Mouse (Mus musculus): ENCODE results near the gene Nmnat3. TPM values are rescaled to one million over a fixed set of nuclear protein-coding genes. Genes with fewer than 3 reads are reported as not detected.
"Not testable (repeated sequence)": the region's sequence is repeated elsewhere in the genome, so short reads cannot be mapped to it uniquely, and the experiment has no call there.

Nmnat3 gene
- polyA plus RNA-seq (2014; fragmentation: Nextera tagmentation; extraction: Ambion mirVana), result 3.0 and 3.2 TPM in 2 replicates

GRCm38 (mm10) chr9:98287135-98287534 lies at the start of gene Nmnat3:
Gene Nmnat3 (plus strand): TSS chr9:98287435.
- H3K9me3 ChIP-seq (replicated peaks; ENCODE audit: control insufficient read depth, low read length); H3K27me3 ChIP-seq (ENCODE audit: control insufficient read depth, insufficient read depth, low read length); H3K27ac ChIP-seq (replicated peaks; ENCODE audit: low read depth, low read length); H3K4me2 ChIP-seq (ENCODE audit: low read depth, low read length); ATAC-seq (replicated peaks; ENCODE audit: insufficient number of reproducible peaks, low FRiP score, low TSS enrichment, low read depth); H3K36me3 ChIP-seq (replicated peaks; ENCODE audit: control insufficient read depth, insufficient read depth, low read depth, low read length); H3K4me3 ChIP-seq (ENCODE audit: low read depth, low read length); H3K4me1 ChIP-seq (ENCODE audit: control insufficient read depth, insufficient read depth, low read length); DNase-seq (ENCODE audit: low spot score); H3K9ac ChIP-seq (replicated peaks; ENCODE audit: low read length): not testable (repeated sequence)
- 81% methylated on average over 6 of the region's 6 CpGs for WGBS

- H3K27ac ChIP-seq (replicated peaks; ENCODE audit: low read depth, low read length), result no peak overlapping the region
- no peak overlapping the region for H3K4me2 ChIP-seq (ENCODE audit: low read depth, low read length)
- ATAC-seq (replicated peaks; ENCODE audit: insufficient number of reproducible peaks, low FRiP score, low TSS enrichment, low read depth) (no peak), DNase-seq (ENCODE audit: low spot score) (no peak)
- no peak overlapping the region for H3K4me3 ChIP-seq (ENCODE audit: low read depth, low read length)
- no peaks in the 10 kb centered on the region for H3K4me1 ChIP-seq (ENCODE audit: control insufficient read depth, insufficient read depth, low read length)
- no peaks in the 10 kb centered on the region for H3K36me3 ChIP-seq (replicated peaks; ENCODE audit: control insufficient read depth, insufficient read depth, low read depth, low read length)
- no peaks in the 10 kb centered on the region for H3K27me3 ChIP-seq (ENCODE audit: control insufficient read depth, insufficient read depth, low read length)
- H3K9me3 ChIP-seq (replicated peaks; ENCODE audit: control insufficient read depth, low read length), result no peaks in the 10 kb centered on the region
- WGBS, result 88% methylated on average over 2 of the region's 2 CpGs
- no peak overlapping the region for H3K9ac ChIP-seq (replicated peaks; ENCODE audit: low read length)
These were observed 43.8 kb upstream of the Nmnat3 start for GRCm38 (mm10) chr9:98243481-98243880.

- no peaks in the 10 kb centered on the region for H3K4me1 ChIP-seq (ENCODE audit: control insufficient read depth, insufficient read depth, low read length)
- H3K27ac ChIP-seq (replicated peaks; ENCODE audit: low read depth, low read length), result no peak overlapping the region
- DNase-seq (ENCODE audit: low spot score) (peak; percentile 61), ATAC-seq (replicated peaks; ENCODE audit: insufficient number of reproducible peaks, low FRiP score, low TSS enrichment, low read depth) (no peak)
- WGBS, result 45% methylated on average over 2 of the region's 2 CpGs
- H3K4me3 ChIP-seq (ENCODE audit: low read depth, low read length), result no peak overlapping the region
- H3K36me3 ChIP-seq (replicated peaks; ENCODE audit: control insufficient read depth, insufficient read depth, low read depth, low read length), result no peaks in the 10 kb centered on the region
- no peak overlapping the region for H3K4me2 ChIP-seq (ENCODE audit: low read depth, low read length)
- H3K27me3 ChIP-seq (ENCODE audit: control insufficient read depth, insufficient read depth, low read length), result no peaks in the 10 kb centered on the region
- no peak overlapping the region for H3K9ac ChIP-seq (replicated peaks; ENCODE audit: low read length)
- no peaks in the 10 kb centered on the region for H3K9me3 ChIP-seq (replicated peaks; ENCODE audit: control insufficient read depth, low read length)
These were observed 43.0 kb upstream of the Nmnat3 start for GRCm38 (mm10) chr9:98244223-98244622.

- ATAC-seq (replicated peaks; ENCODE audit: insufficient number of reproducible peaks, low FRiP score, low TSS enrichment, low read depth) (no peak), DNase-seq (ENCODE audit: low spot score) (no peak)
- WGBS, result 91% methylated on average over 2 of the region's 2 CpGs
- Histone ChIP-seq H3K27me3 (ENCODE audit: control insufficient read depth, insufficient read depth, low read length) (no peaks in the 10 kb centered on the region), H3K4me3 (ENCODE audit: low read depth, low read length) (no peak overlapping the region), H3K4me1 (ENCODE audit: control insufficient read depth, insufficient read depth, low read length) (no peaks in the 10 kb centered on the region), H3K36me3 (replicated peaks; ENCODE audit: control insufficient read depth, insufficient read depth, low read depth, low read length) (no peaks in the 10 kb centered on the region), H3K4me2 (ENCODE audit: low read depth, low read length) (no peak overlapping the region), H3K9ac (replicated peaks; ENCODE audit: low read length) (no peak overlapping the region), H3K9me3 (replicated peaks; ENCODE audit: control insufficient read depth, low read length) (no peaks in the 10 kb centered on the region), H3K27ac (replicated peaks; ENCODE audit: low read depth, low read length) (no peak overlapping the region)
These were observed 42.0 kb upstream of the Nmnat3 start for GRCm38 (mm10) chr9:98245226-98245625.

GRCm38 (mm10) chr9:98246351-98246750 lies 40.9 kb upstream of the Nmnat3 start:
- Histone ChIP-seq H3K9ac (replicated peaks; ENCODE audit: low read length) (no peak overlapping the region), H3K27me3 (ENCODE audit: control insufficient read depth, insufficient read depth, low read length) (no peaks in the 10 kb centered on the region), H3K4me1 (ENCODE audit: control insufficient read depth, insufficient read depth, low read length) (no peaks in the 10 kb centered on the region), H3K9me3 (replicated peaks; ENCODE audit: control insufficient read depth, low read length) (no peaks in the 10 kb centered on the region), H3K4me2 (ENCODE audit: low read depth, low read length) (no peak overlapping the region), H3K36me3 (replicated peaks; ENCODE audit: control insufficient read depth, insufficient read depth, low read depth, low read length) (no peaks in the 10 kb centered on the region), H3K27ac (replicated peaks; ENCODE audit: low read depth, low read length) (no peak overlapping the region), H3K4me3 (ENCODE audit: low read depth, low read length) (no peak overlapping the region)
- ATAC-seq (replicated peaks; ENCODE audit: insufficient number of reproducible peaks, low FRiP score, low TSS enrichment, low read depth) (no peak), DNase-seq (ENCODE audit: low spot score) (no peak)
- 89% methylated on average over 1 of the region's 1 CpGs for WGBS

GRCm38 (mm10) chr9:98260210-98260609 lies 27.0 kb upstream of the Nmnat3 start:
- Histone ChIP-seq H3K27ac (replicated peaks; ENCODE audit: low read depth, low read length) (no peak overlapping the region), H3K4me2 (ENCODE audit: low read depth, low read length) (no peak overlapping the region), H3K4me1 (ENCODE audit: control insufficient read depth, insufficient read depth, low read length) (no peaks in the 10 kb centered on the region), H3K4me3 (ENCODE audit: low read depth, low read length) (no peak overlapping the region), H3K36me3 (replicated peaks; ENCODE audit: control insufficient read depth, insufficient read depth, low read depth, low read length) (no peaks in the 10 kb centered on the region), H3K9me3 (replicated peaks; ENCODE audit: control insufficient read depth, low read length) (no peaks in the 10 kb centered on the region), H3K27me3 (ENCODE audit: control insufficient read depth, insufficient read depth, low read length) (no peaks in the 10 kb centered on the region), H3K9ac (replicated peaks; ENCODE audit: low read length) (no peak overlapping the region)
- WGBS, result 86% methylated on average over 8 of the region's 8 CpGs
- DNase-seq (ENCODE audit: low spot score) (no peak), ATAC-seq (replicated peaks; ENCODE audit: insufficient number of reproducible peaks, low FRiP score, low TSS enrichment, low read depth) (no peak)

- Histone ChIP-seq H3K9ac (replicated peaks; ENCODE audit: low read length) (no peak overlapping the region), H3K27me3 (ENCODE audit: control insufficient read depth, insufficient read depth, low read length) (no peaks in the 10 kb centered on the region), H3K9me3 (replicated peaks; ENCODE audit: control insufficient read depth, low read length) (no peaks in the 10 kb centered on the region), H3K4me3 (ENCODE audit: low read depth, low read length) (no peak overlapping the region), H3K27ac (replicated peaks; ENCODE audit: low read depth, low read length) (no peak overlapping the region), H3K4me2 (ENCODE audit: low read depth, low read length) (no peak overlapping the region), H3K36me3 (replicated peaks; ENCODE audit: control insufficient read depth, insufficient read depth, low read depth, low read length) (no peaks in the 10 kb centered on the region), H3K4me1 (ENCODE audit: control insufficient read depth, insufficient read depth, low read length) (no peaks in the 10 kb centered on the region)
- ATAC-seq (replicated peaks; ENCODE audit: insufficient number of reproducible peaks, low FRiP score, low TSS enrichment, low read depth) (0 out of 2 replicates have a peak, but pooled peaks have one; percentile 9), DNase-seq (ENCODE audit: low spot score) (no peak)
- 10% methylated on average over 1 of the region's 1 CpGs for WGBS
These were observed 25.7 kb upstream of the Nmnat3 start for GRCm38 (mm10) chr9:98261461-98262011.

- Histone ChIP-seq H3K36me3 (replicated peaks; ENCODE audit: control insufficient read depth, insufficient read depth, low read depth, low read length) (no peaks in the 10 kb centered on the region), H3K27me3 (ENCODE audit: control insufficient read depth, insufficient read depth, low read length) (no peaks in the 10 kb centered on the region), H3K4me3 (ENCODE audit: low read depth, low read length) (no peak overlapping the region), H3K9me3 (replicated peaks; ENCODE audit: control insufficient read depth, low read length) (no peaks in the 10 kb centered on the region), H3K4me1 (ENCODE audit: control insufficient read depth, insufficient read depth, low read length) (no peaks in the 10 kb centered on the region), H3K9ac (replicated peaks; ENCODE audit: low read length) (no peak overlapping the region), H3K27ac (replicated peaks; ENCODE audit: low read depth, low read length) (no peak overlapping the region), H3K4me2 (ENCODE audit: low read depth, low read length) (no peak overlapping the region)
- ATAC-seq (replicated peaks; ENCODE audit: insufficient number of reproducible peaks, low FRiP score, low TSS enrichment, low read depth) (no peak), DNase-seq (ENCODE audit: low spot score) (no peak)
- WGBS, result 80% methylated on average over 5 of the region's 5 CpGs
These were observed 22.3 kb upstream of the Nmnat3 start for GRCm38 (mm10) chr9:98264916-98265315.
